Mouse (Mus musculus): ENCODE results near the gene Gpr19. TPM values are rescaled to one million over a fixed set of nuclear protein-coding genes. Genes with fewer than 3 reads are reported as not detected.

The Gpr19 gene
- 10 to 100 TPM; 27.1 to 27.2 TPM for total RNA-seq (2021)
- long read RNA-seq, partial matches to known transcripts = 35 of 38 reads
- long read RNA-seq, other reads (novel, unspliced or antisense) = 3 of 38 reads

DNA sequence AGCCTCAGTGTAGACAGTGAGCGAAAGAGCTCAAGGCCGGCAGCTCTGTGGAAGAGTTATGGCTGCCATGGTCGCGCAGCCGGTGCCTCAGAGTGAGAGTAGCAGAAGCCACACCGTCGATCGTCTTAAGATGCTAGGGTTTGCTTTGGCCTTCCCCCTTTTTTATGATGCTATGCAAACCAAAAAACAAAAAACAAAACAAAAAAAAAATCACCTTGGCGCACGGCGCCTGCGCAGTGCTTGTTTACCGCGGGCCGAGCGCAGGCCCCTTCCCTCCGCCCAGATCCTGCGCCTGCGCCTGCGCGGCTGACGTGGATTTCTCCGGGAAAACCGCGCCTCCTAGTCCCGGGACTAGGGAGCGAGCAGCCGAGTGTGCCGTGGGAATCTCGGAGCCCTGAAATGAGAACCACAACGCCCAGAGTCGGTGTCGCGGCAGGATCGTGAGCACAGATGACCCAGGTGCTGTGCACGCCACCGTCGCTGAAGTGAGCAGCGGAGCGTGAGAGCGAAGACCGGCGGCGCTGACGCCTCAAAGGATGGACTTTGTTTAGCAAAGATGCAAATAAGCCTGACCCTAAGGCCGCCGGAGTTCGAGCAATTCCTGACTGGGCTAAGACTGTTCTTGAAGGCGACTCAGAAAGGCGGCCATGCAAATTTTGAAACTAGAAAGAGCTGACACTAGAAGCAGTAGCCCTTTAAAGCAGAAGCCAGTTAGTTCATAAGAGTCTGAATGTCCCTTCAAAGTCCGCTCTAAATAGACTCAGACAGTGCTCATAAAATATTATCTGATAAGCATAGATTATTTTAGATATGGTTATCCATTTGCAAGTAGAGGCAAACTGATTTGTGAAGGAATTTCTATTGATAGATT is at the start of gene Gpr19:
Gene Gpr19, minus strand, starts transcription at position 484 of the 871 bp plus-strand sequence.
- peak; percentile 84 to 91 for DNase-seq (ENCODE audit: low spot score in 2 of 2)

DNA sequence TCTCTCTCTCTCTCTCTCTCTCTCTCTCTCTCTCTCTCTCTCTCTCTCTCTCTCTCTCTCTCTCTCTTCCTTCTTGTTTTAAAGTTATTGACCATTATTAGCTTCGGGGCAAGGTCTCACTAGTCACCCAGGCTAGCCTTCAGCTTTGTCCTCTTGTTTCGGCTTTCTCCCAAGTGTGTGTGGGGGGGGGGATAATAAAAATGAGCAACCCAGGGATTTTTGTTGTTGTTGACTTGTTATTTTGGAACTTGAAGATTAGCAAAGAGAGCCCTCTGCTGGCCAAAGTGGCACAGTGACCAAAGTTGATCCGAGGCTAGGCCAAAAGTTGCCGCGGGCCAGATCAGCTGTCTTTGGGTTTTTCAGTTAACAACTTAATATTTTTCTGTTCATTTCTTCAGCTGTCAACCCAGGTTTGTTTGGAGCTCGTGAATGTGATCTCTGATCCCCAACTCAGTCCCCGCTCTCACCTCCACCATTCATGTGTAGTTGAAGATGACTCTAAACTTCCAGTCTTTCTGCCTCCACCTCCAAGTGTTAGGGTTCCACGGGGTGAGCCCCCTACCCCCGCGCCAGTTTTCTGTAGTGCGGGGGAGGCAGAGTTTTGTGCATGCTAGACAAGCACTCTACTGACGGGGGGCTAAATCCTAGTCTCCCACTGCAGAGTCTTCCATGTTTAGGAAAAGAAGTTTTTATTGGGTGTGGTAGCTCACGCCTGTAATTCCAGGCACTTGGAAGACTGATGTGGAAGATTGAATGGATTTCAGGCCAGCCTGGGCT is 49.1 kb upstream of the Gpr19 start:
- peak; percentile 70 to 76 for DNase-seq (ENCODE audit: low spot score in 2 of 2)

DNA sequence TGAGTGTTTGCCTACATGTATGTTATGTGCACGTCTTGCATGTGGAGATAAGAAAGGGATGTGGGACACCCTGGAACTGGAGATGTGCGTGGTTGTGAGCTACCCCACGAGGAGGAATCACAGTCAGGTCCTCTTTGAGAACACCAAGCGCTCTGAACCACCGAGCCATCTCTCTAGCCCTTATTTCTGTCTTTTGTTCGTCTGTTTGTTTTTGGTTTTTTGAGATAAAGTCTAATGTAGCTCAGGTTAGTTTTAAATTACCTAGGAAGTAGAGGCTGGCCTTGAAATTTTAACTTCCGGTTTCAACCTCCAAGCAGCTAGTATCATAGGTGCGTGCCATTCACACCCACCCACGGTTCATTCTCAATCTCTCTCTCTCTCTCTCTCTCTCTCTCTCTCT is 48.5 kb upstream of the Gpr19 start:
- no peak for DNase-seq (ENCODE audit: low spot score in 2 of 2)

DNA sequence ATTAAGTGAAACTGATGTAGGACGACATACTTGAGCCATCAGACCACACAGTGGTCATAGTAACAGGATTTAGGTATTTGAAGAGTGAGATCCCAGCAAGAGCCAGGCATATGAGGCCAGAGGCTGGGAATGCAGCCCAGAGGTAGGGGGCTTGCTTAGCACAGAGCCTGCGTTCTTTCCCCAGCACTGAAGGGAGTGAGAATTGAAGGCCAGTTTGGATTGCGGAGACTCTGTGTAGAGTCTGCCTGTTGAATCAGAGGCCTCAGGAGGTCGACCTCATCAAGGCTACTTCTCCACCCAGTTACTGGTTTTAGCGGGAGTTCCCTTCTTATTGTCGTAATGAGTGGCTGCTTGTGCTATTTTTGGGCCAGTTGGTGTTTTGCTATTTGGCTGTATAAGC is 47.7 kb upstream of the Gpr19 start:
- DNase-seq (ENCODE audit: low spot score in 2 of 2) = no peak

DNA sequence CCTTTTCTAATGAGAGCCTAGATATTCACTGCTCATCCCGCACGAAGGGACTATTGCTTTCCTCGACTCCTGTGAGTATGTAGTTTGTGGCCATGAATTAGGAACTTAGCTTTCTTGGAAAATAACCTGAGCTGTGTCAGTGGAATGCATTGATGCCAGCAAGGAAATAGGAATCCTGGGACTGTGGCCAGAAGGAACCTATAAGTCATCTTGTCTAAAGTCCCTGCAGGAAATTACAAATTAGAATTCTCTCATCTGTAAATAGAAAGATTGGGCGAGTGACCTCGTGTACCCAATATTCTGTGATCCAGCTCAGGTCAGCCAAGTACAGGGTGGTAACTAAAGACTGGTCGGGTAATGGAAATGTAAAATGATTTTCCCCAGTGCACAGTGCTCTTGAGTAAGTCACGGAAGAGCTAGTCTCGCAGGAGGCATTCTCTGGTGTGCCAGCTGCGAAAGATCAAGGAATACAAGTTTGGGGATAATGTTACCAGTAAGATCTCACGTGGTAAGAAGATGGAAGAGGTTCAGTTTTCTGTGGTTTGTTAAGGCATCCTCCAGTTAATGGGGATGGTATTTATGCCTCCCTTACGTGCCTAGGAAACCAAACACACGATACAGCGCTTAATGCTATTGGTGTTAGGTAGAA is 45.5 kb upstream of the Gpr19 start:
- DNase-seq (ENCODE audit: low spot score in 2 of 2) = no peak

DNA sequence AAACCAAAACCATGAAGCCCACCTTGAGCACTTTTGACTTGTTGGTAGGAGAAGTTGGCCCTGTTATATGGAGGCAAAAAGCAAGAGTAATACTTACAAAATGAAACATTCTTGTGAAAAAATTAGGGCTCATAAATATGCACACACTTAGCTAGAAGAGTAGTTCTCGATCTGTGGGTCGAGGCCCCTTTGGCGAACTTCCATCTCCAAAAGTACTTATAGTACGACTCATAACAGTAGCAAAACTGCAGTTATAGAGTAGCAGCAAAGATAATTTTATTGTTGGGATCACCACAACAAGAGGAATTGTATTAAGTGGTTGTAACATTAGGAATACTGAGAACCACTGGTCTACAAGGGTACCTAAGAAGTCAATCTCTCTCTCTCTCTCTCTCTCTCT is 41.4 kb upstream of the Gpr19 start:
- DNase-seq (ENCODE audit: low spot score in 2 of 2) = no peak

DNA sequence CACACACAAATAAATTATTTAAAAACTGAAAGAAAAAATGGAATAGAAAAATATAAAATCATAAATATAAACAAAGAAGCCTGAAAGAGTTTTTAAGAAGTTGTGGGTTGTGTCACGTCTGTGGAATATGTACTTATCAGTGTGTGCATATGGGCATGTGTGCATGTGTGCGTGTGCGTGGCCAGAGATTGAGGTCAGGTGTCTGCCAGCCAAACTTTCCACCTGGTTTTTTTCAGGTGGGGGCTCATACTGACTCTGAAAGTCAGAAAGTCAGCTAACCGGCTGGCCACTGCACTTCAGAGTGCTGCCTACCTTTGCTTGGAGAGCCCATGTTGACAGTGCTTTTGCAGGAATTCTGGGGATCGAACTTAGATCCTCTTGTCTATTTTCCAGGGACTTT is 35.9 kb upstream of the Gpr19 start:
- no peak for DNase-seq (ENCODE audit: low spot score in 2 of 2)

DNA sequence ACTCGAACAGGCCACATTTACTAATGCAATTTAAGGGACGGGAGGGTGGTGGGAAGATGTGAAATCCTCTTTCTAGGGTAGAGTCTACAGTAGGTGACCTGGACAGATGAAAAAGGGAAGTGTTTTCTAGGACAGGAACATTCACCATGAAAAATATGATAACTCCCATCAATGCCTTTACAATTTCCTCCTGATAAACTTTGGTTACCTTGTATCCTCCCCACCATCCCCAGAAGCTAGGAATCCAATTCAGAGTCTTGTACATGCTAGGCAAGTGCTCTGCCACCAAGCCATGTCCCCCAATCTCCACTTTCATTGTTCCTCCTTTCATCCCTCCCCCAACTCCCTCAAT is 34.8 kb upstream of the Gpr19 start:
- no peak for DNase-seq (ENCODE audit: low spot score in 2 of 2)

DNA sequence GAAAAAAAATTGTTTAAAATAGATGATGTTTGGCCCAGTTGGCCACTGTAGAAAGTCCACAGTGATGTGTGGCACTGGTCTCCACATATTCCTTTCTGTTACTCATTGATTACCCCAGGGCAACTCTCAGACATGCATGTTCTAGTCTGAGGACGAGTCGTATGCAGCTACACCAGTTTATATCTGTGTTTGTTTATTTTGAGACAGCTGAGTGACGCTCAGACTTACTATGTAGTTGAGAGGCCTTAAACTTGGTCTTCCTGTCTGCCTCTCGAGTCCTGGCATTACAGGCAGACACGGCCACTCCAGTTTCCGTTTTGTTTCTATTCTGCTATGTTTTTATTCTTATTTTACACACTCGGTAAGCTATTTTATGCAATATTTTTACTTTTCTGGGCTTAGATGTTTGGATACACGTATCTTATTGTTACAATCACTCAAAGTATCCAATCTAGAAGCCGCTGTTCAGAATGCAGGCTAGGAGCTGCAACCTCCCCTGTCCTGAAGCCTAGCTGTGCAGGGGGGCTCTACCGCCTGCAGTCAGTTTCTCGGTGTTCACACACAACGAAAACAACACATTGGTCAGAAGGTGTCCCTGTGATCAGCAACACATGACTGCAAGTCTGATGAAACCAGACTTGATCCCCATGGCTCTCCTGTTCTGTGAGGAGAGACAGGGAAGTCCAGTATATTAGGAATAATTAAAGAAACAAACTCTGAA is 34.3 kb upstream of the Gpr19 start:
- no peak for DNase-seq (ENCODE audit: low spot score in 2 of 2)

DNA sequence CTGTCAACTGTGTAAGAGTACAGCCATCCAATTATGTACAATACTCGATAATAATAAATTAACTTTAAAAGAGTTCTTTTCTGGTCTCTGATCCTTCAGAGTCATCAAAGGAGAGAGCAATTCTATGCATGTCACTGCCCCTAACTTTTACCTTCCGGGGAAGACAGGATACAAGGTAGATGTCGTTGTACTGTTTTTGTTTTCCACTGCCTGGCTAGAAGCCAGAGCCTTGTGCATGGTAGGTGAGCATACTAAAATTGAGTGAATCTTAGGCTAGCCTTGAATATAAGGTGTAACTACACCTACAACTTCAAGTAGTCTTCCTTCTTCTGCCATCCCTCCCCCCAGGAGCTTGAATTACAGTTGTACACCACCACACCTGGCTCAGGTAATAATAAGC is 32.8 kb upstream of the Gpr19 start:
- no peak for DNase-seq (ENCODE audit: low spot score in 2 of 2)

DNA sequence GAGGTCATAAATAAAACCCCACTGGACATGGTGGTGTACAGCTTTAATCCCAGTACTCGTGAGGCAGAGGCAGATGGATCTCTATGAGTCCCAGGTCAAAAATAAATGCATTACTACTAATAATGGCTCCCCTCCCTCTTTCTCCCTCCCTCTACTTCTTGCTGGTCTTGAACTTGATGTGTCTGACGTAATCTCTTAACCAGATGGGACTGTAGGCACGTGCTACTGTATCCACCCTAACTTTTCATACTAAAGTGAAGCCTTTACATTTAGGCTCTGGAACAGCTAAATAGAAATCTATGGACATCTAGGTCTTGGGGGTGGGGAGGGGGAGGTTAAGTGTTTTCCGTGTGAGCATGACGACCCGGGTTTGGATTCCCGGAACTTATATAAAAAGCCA is 32.0 kb upstream of the Gpr19 start:
- DNase-seq (ENCODE audit: low spot score in 2 of 2) = no peak

DNA sequence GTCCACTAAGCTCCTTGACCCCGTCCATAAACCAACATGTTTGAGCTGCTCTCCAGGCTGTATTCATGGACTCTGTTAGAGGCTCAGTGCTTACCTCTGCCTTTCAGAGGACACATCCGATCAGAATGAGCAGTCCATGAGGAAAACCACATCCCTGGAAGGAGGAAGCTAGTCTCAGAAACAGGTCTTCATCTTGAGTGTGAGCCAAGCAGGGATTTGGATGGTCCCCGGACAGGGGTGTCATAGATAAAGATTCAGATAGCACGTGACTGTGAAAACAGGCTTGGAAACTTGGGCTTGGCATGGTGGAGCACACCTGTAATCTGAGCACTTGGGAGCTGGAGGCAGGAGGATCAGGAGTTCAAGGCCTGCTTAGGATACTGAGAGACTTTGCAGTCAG is 31.5 kb upstream of the Gpr19 start:
- no peak for DNase-seq (ENCODE audit: low spot score in 2 of 2)

DNA sequence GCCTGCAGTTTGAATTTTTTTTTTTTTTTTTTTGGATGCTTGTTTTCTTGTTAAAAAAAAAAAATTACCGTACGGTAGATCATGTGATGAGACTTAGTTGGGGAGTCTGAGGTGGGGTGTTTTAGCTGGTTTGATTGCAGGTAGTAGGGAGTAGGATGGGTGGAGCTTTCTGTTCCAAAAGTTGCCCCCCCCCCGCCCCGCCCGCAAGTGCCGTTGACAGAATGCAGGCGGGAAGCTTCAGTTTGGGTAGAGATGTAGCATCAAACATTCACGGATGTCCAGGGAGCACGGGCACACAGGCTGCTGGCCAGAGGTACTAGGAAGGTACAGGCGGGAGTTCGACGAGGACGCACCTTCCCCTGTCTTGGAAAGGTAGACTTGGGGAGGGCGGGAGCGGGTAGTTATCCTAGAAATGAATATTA is 30.5 kb upstream of the Gpr19 start:
- DNase-seq (ENCODE audit: low spot score in 2 of 2) = no peak

DNA sequence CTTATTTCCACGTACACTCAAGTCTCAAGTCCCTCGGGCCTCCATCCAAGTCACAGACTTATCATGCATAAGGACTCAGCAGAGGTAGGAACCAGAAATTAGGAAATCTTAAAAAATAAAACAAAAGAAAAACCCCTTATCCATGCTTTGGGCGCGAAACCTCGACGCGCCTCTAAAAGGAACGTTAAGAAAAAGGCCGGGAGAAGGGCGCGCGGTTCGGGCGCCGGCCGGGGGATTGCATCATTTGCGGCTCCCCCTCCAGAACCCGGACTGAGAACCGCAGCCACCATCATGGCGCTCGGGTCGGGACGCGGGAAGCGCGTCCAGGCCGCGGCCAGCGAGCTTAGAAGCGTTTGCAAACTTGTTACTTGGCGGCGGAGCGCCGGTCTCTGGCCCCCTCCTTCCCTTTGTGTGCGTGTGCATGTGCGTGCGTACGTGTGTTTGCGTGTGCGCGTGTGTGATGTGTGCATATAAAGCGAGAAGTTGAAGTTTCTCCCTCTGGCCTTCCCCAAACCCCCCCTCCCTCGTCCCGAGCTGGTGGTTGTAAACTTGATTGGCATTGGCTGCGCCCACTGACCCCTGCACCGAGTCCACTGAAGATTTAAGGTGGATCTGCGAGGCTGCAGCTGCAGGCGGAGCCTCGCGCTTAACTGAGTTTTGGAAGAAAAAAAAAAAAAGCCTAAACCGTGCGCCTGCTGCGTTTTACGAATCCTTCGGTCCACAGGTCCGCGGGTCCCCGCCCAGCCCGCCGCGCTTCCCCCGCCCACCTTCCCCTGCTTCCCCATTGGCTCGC is 29.9 kb upstream of the Gpr19 start:
- DNase-seq (ENCODE audit: low spot score in 2 of 2) = peak; percentile 66 to 73

DNA sequence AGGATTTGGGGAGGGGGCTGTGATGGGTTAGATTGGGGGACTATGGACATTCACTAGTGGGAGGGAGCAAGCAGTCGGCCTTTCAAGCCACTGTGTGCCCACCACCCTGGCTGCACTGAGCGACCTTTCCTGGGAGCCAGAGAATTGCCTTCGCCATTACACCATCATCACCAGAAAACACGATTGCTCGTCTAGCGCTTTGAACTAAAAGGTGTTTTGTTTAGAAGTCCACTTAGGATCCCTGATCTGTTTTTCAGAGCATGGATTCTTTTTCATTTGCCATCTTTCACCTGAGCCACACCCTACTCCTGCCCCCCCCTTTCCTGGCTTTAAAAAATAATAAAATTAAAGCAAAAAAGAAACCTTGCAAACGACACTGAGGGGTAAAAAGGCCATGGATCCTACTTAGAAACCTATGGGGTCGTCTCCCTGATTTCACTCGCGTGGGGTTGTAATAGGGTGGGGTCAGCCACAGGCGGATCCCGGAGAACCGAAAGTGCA is 29.3 kb upstream of the Gpr19 start:
- DNase-seq (ENCODE audit: low spot score in 2 of 2) = no peak

DNA sequence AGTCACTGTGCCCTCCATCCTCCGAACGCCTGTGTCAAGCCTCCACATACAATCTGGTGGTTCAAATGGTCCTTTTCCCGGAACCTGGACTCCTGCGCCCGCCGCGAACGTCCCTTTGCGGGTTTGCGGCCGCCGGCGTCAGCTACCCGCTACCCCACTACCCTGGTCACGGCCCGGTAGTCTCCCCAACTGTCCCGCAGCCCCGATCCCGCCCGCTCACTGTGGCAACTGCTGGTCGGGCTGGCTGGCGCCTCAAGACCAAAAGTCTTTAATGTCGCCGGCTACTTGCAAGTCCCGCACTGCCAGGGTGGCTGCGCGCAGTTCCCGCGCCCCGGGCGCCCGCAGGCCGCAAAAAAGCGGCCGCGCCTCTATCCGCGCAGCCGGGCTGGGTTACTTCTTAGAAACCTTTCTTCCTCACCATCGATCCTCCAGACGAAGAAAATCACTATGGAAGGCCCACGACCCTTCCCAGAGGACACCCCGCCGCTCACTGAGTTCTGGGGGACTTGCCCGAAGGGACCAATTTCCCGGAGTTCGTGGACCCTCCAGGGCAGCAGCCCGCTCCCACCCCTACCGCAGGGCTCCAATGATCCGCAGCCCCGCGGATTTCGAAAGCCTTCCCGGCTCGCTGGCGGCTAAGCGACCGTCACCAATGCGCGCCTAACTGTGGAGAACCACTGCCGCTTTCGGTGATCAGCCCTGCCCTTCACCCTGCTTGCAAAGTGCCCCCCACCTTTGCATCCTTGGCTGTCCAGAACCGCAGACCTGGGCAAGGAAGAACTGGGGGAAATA is 28.6 kb upstream of the Gpr19 start:
- DNase-seq (ENCODE audit: low spot score in 2 of 2) = peak; percentile 68 to 75

DNA sequence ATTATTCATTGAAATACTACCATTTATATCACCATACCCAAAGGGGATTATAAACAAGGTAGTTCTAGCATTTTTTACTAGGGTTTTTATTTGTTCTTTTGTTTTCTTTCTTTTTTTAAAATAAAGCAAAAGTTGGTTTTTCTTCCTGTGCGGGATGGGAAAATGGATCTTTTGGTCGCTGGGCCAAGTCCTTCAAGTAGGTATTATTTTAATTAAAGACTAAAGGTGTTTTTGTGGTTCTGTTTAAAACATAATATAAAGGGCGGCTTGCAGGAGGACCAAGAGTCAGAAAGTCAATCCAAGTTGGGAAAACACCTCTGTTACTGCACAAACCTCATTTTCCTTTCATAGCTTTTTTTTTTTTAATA is 27.9 kb upstream of the Gpr19 start:
- no peak for DNase-seq (ENCODE audit: low spot score in 2 of 2)

DNA sequence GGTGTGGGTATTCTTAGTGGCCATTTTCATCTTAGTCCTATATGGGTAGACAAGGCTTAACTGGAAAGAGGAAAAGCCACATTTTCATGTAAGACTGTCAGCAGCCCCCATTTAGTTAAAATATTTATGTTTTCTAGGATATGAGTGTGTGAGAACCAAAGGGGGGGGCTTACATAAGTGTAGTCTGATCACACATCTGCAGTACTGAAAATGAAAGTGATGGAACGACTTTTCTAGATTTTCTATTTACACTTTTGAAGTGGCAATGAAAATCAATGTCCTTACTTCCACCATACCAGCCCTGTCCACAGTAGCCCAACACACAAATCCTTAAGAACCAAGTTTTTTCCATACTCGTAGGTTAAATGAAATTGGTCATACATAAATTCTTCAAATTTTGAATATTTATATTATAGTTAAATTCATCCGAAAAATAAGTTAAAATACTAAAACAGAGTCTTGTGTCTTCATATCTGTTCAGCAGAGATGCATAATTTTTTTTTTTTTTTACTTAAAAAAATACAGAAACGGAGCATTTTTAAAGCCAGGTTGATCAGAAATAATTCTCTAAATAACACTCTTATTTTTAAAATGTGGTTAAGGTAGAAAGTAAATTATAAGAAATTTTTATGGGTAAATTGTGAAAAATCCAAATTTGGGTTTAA is 27.4 kb upstream of the Gpr19 start:
- no peak for DNase-seq (ENCODE audit: low spot score in 2 of 2)

DNA sequence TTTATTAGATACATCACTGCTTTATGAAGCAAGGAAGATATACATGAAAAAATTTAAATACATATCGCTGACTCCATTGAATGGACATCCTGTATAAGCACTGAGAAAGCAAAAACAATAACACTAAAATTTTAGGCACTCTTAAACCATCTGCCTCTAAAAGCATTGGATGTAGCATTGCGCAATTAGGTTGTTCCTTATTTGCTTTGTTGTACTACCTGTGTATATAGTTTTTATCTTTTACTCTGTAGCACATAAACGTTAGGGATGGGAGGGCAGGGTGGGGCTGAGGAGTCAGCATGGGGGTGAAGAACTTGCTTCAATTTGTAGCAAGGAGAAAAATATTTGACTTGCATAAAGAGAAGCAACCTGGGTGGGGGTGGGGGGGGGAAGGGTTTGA is 25.9 kb upstream of the Gpr19 start:
- no peak for DNase-seq (ENCODE audit: low spot score in 2 of 2)
